Mouse (Mus musculus) gastrocnemius, adult 2 months (tissue): Measurements from ENCODE around the gene Sf1. TPM values are rescaled to one million over a fixed set of nuclear protein-coding genes. Genes with fewer than 3 reads are reported as not detected.
A peak's percentile ranks its signal among the peaks of the same experiment; 100 is the strongest.

Experiments used
- DNase-seq: peaks from one replicate; pipeline ENCODE4 v3.0.0; 2022
- H3K27ac ChIP-seq: fragments of 200-600 bp; 2 replicates; pipeline ENCODE4 v1.8.1; 2022; ENCODE audit warnings: mild to moderate bottlenecking
- H3K4me3 ChIP-seq: fragments of 200-600 bp; 2 replicates; pipeline ENCODE4 v1.8.1; 2022; ENCODE audit warnings: mild to moderate bottlenecking, moderate library complexity
- CTCF ChIP-seq: fragments of 200-600 bp; IDR thresholded peaks from 2 replicates; pipeline ENCODE4 v1.8.1; 2022; ENCODE audit warnings: antibody characterized with exemption, mild to moderate bottlenecking, moderate library complexity
- intact Hi-C: fragments of 180-260 bp; cut with DNase I; formaldehyde crosslinking; loops from one replicate; pipeline ENCODE4 v1.15.1; 2025
- total RNA-seq, 2 experiments: library from RNA; stranded (reverse); gene quantifications; 2 replicates each; pipeline ENCODE4 v1.2.3; 2021

The Sf1 gene
- total RNA-seq, 2 experiments from 2014 or later = 95.2 to 98.6 TPM

DNA sequence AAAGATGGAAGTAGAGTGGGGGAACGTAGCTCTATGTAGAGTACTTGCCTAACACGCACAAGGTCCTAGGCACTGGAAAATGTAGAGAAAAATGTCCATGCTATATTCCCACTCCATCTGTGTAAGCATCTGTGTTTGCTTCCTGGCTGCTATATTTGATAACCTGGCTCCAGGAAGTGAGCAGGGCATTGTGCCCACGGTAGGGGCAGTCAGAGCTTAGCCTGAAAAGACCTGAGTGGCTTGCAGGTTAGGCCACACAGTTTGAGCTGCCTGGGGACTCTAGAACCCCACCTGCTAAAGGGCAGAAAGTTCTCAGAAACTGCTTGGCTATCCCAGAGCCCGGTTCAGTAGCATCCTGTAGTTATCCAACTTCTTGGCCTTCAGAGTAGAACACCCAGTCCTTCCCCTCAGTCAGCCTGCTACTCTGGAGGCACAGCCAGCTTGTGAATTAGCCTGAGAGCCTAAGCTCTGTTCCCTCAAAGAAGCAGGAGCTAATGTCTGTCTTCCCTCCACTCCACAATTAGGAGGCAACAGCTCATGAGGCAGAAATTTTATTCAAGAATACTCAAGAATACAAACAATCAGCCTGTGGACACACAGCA, 18.9 kb downstream of the Sf1 start:
- Histone ChIP-seq H3K27ac (peak overlapping the region; percentile 98), H3K4me3 (peak overlapping the region; percentile 71)
- TF ChIP-seq CTCF = no peak
- intact Hi-C loops = no loop called here
- peak; percentile 79 for DNase-seq

DNA sequence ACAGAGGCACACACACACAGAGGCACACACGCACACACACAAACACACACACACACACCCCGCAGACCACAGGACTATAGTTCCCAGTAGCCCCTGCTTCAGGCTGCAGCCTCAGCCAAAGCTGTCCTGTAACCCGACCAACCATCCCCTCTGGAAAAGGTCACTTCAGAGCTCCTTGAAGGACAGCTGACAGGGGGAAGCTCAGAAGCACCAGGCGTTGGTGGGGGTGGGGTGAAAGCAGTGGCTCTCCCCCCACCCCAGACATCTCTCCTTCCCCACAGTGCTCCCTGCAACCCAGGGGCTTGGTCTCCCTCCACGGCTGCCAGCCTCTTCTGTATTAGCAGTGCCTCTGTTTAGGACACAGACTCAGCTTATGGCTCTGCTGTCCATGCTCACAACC, 20.0 kb downstream of the Sf1 start:
- DNase-seq = peak; percentile 87
- intact Hi-C loops = no loop called here
- Histone ChIP-seq H3K4me3 (peak overlapping the region; percentile 71), H3K27ac (peak overlapping the region; percentile 98)
- no peak for TF ChIP-seq CTCF

DNA sequence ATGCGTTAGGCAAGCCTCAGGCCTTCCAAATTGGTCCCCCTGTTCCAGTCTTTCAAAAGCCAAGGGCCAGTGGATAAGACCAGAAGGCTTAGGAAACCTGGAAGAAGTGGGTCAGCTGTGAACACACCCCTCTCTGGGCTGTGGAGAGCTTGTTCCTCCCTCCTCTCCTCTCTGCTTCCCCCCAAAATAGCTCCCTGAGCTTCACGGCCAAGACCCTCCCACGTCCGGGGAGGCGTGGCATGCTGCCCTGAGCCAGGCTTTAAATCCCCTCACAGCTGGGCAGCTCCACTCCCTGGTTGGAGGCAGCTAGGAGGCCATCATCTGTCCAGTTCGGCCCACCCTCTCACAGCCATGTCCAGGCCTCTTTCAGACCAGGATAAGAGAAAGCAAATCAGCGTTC, 20.6 kb downstream of the Sf1 start, which contains the start of gene Pygm:
Pygm (plus strand) TSS at position 272 of the 400 bp plus-strand sequence.
- H3K27ac ChIP-seq = peak within 1 kb of the TSS; percentile 98
- no peak; the same call in 1 of the 2 replicates for TF ChIP-seq CTCF
- DNase-seq = peak; percentile 96
- intact Hi-C loops = loop anchor here (1.0 kb wide), 1 partner anchor 8 kb away; no protein-coding TSS in a partner anchor
- peak within 1 kb of the TSS; percentile 71 for H3K4me3 ChIP-seq

DNA sequence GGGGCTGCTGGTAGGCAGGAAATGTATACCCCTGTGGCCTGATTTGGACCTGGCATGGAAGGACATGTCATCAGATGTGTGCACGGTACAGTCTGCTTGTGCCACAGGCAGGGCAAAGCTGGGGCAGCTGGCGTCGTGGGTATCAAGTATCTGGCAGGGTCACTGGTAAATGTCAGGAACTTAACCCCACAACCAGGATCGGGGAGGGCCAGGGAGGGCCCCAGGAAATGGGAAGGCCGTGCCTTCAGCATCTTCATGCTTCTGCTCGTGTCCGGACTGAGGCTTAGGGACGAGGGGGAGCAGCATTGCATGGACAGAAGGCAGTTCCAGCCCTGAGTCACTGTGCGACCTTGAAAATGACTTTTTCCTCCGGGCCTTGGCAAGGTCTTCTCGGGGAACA, 21.5 kb downstream of the Sf1 start:
- peak overlapping the region; percentile 98 for H3K27ac ChIP-seq
- intact Hi-C loops = loop anchor here (1.0 kb wide), 1 partner anchor 9 kb away; no protein-coding TSS in a partner anchor
- peak; percentile 90 for DNase-seq

DNA sequence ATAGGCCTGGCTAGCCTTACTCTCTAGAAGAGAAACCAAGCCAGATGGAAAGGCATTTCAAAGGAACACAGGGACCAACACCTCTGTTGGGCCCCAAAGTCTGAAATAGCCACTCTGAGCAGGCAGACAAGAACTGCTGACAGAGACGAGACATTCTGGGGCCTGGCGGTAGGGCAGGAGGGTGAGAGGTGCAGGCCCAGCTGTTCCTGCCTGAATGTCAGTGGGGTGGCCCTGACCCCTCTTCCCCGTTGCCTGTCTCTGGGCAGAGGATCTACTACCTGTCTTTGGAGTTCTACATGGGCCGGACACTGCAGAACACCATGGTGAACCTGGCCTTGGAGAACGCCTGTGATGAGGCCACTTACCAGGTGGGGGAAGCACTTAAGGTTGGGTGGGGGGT, 21.9 kb downstream of the Sf1 start:
- H3K27ac ChIP-seq = peak overlapping the region; percentile 98
- no peak for DNase-seq
- TF ChIP-seq CTCF = no peak
- intact Hi-C loops = no loop called here
- H3K4me3 ChIP-seq = peak overlapping the region; percentile 71

More for the DNA sequence above, 21.5 kb downstream of the Sf1 start:
- no peak for TF ChIP-seq CTCF
- H3K4me3 ChIP-seq = peak overlapping the region; percentile 71

DNA sequence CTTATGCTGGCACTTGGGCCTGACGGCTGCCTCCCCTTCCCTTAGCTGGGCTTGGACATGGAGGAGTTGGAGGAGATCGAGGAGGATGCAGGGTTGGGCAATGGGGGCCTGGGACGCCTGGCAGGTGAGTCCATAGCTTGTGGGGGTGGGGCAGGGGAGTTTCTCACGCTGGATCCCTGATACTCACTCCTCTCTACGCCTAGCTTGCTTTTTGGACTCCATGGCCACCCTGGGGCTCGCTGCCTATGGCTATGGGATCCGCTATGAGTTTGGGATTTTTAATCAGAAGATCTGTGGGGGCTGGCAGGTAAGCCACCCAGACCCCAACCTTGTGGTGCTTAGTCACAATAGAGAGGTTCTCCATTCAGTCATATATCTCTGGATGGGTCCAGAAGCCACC, 22.3 kb downstream of the Sf1 start:
- Histone ChIP-seq H3K27ac (peak overlapping the region; percentile 98), H3K4me3 (peak overlapping the region; percentile 71)
- peak; percentile 60 for DNase-seq
- intact Hi-C loops = no loop called here
- TF ChIP-seq CTCF = no peak

DNA sequence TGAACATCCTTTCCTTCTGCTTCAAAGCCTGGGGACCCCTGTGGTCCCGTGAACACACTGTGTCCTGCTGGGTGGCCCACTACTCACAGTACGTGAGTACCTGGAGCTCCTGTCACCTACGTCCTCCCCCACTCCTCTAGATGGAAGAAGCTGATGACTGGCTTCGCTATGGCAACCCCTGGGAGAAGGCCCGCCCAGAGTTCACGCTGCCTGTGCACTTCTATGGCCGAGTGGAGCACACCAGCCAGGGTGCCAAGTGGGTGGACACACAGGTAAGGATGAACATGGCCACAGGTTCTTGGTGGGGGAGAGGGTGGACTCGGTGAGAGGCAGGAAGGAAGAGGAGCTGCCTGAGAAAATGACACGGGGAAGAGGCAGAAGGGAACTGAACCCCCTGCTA, 22.7 kb downstream of the Sf1 start:
- DNase-seq = peak; percentile 48
- intact Hi-C loops = no loop called here
- peak overlapping the region; percentile 98 for H3K27ac ChIP-seq
- peak overlapping the region; percentile 71 for H3K4me3 ChIP-seq
- no peak for TF ChIP-seq CTCF

DNA sequence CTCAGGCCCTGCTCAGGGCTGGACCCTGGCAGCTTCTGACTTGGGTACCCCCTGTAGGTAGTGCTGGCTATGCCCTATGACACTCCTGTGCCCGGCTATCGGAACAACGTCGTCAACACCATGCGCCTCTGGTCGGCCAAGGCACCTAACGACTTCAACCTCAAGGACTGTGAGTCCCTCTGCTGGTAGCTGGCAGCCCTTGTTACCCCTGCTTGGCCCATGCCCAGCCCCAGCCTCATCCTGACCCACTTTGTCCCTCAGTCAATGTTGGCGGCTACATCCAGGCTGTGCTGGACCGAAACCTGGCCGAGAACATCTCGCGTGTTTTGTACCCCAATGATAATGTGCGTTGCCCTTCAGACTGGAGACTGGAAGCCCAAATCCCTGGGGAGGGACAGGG, 24.5 kb downstream of the Sf1 start:
- TF ChIP-seq CTCF = peak; percentile 53
- peak; percentile 86 for DNase-seq
- intact Hi-C loops = no loop called here
- Histone ChIP-seq H3K27ac (peak overlapping the region; percentile 98), H3K4me3 (peak overlapping the region; percentile 71)

DNA sequence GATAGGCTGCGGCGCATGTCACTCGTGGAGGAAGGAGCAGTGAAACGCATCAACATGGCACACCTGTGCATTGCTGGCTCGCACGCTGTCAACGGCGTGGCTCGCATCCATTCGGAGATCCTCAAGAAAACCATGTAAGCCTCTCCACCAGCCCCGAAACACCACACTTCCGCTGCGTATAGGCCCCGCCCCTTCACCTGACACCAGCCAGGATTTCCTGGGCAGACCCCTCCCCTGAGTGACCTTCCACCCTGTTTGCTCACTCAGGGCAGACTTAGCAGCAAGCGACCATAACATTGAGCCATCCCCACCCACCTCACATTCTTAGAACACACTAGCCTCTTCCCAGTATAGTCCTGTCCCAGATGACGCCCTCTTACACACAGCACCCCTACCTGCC, 26.3 kb downstream of the Sf1 start:
- TF ChIP-seq CTCF = no peak
- Histone ChIP-seq H3K4me3 (peak overlapping the region; percentile 71), H3K27ac (peak overlapping the region; percentile 98)
- DNase-seq = no peak
- intact Hi-C loops = no loop called here

DNA sequence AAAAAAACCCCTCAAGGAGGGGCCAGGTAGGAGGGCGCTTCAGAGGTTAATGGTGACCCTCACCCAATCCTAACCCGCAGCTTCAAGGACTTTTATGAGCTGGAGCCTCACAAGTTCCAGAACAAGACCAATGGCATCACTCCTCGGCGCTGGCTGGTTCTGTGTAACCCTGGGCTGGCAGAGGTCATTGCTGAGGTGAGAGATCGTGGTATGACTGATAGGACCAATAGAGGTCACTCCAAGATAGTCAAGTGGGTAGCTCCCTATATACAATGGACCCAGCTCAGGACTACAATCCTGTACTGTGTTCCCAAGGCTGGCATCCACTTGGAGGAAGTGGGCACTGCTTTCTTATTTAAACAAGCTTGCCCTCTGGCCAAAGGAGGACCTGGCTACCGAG, 26.8 kb downstream of the Sf1 start:
- no peak for TF ChIP-seq CTCF
- Histone ChIP-seq H3K27ac (peak overlapping the region; percentile 98), H3K4me3 (peak overlapping the region; percentile 71)
- intact Hi-C loops = no loop called here
- DNase-seq = peak; percentile 39

DNA sequence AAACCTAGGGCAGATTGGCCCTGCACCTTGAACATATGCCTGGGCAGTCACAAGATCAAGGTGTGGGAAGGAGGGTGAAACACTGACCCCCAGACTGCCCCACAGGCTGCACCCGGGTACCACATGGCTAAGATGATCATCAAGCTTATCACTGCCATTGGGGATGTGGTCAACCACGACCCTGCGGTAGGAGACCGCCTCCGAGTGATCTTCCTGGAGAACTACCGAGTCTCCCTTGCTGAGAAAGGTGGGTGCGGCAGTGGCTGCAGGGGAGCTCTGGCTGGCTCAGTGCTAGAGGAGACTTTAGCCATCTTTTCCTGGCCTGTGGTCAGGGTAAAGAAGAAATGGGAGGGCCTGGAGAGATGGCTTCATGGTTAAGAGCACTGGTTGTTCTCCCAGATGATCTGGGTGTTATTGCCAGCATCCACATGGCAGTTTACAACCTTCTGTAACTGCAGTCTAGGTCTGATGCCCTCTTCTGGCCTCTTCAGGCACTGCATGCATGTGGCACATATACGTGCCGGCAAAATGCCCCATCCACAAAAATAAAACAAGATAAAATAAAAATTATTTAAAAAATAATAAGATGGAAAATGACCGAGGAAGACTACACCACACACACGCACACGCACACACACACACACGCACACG, 29.4 kb downstream of the Sf1 start:
- intact Hi-C loops = no loop called here
- DNase-seq = peak; percentile 71
- peak; percentile 70 for TF ChIP-seq CTCF
- Histone ChIP-seq H3K27ac (peak overlapping the region; percentile 58), H3K4me3 (peak overlapping the region; percentile 71)

DNA sequence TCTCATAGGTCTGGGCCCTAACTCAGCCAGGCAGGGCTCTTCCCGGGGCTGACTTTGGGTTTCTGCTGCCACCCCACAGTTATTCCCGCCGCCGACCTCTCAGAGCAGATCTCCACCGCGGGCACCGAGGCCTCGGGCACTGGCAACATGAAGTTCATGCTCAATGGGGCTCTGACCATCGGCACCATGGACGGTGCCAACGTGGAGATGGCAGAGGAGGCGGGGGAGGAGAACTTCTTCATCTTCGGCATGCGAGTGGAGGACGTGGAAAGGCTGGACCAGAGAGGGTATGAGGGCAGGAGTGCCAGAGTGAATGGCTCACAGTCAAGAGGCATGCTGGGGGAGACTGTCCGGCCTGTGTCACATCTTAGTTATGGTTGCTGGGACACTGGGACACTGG, 30.1 kb downstream of the Sf1 start:
- DNase-seq = peak; percentile 52
- intact Hi-C loops = no loop called here

DNA sequence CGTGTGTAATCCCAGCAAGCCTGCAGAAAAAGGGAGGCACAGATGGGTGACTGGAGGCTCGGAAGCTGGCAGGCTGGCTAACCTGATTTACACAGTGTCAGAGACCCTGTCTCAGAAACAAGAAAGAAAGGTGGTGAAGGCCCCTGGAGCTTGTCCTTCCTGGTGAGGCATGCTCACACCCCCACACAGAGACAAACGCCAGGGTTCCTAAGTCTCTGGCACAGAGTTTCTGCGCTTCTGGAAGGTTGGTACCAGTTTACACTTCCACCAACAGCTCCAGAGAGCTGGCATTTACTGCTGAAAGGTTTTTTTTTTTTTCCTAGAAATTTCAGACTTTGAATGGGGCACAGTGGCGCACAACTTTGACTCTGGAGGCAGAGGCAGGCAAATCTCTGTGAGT, 32.7 kb downstream of the Sf1 start:
- TF ChIP-seq CTCF = no peak
- intact Hi-C loops = no loop called here
- H3K4me3 ChIP-seq = peak overlapping the region; percentile 2
- peak overlapping the region; percentile 32 for H3K27ac ChIP-seq
- peak; percentile 18 for DNase-seq

More for the DNA sequence above, 30.1 kb downstream of the Sf1 start:
- no peak for TF ChIP-seq CTCF
- Histone ChIP-seq H3K4me3 (peak overlapping the region; percentile 42), H3K27ac (peak overlapping the region; percentile 53)
